Mouse (Mus musculus) bone marrow, adult 2 months (tissue): ENCODE measurements at regions not wholly inside any gene's neighbourhood (a gene's known extent, or its start where the extent isn't known, plus 50 kb on each side); places are given as distances from the start of the nearest gene placed in this dataset.
"Not testable (repeated sequence)": the region's sequence is repeated elsewhere in the genome, so short reads cannot be mapped to it uniquely, and the experiment has no call there.

Experiments used
- H3K27ac ChIP-seq: fragments of 200-500 bp; 2 replicates; pipeline ENCODE4 v1.5.1; 2012; ENCODE audit warnings: low read depth, mild to moderate bottlenecking, control low read depth, inconsistent platforms, low read length; ENCODE audit not compliant: control insufficient read depth, poor library complexity, insufficient read depth
- H3K4me1 ChIP-seq: fragments of 200-500 bp; 2 replicates; pipeline ENCODE4 v1.6.1; 2011; ENCODE audit warnings: low read length; ENCODE audit not compliant: control insufficient read depth, insufficient read depth
- H3K4me3 ChIP-seq: fragments of 200-500 bp; replicated peaks from 2 replicates; pipeline ENCODE3; 2011; ENCODE audit warnings: mild to moderate bottlenecking, low read depth, low read length, control low read depth; ENCODE audit not compliant: control insufficient read depth
- CTCF ChIP-seq: fragments of 200-500 bp; IDR thresholded peaks from 2 replicates; pipeline ENCODE4 v1.5.1; 2011; ENCODE audit warnings: low read length, control low read depth; ENCODE audit not compliant: control insufficient read depth, insufficient read depth
- POLR2A ChIP-seq: fragments of 200-500 bp; IDR thresholded peaks from 2 replicates; pipeline ENCODE4 v1.6.1; 2011; ENCODE audit warnings: low read depth, mild to moderate bottlenecking, control low read depth, low read length, borderline replicate concordance; ENCODE audit not compliant: control insufficient read depth
- WGBS: fragments of 180-500 bp; shearing (Covaris S2); methylation state at CpG from one replicate; pipeline ENCODE4 v1.1.7; 2018; 5-methylcytosine and 5-hydroxymethylcytosine counted together

DNA sequence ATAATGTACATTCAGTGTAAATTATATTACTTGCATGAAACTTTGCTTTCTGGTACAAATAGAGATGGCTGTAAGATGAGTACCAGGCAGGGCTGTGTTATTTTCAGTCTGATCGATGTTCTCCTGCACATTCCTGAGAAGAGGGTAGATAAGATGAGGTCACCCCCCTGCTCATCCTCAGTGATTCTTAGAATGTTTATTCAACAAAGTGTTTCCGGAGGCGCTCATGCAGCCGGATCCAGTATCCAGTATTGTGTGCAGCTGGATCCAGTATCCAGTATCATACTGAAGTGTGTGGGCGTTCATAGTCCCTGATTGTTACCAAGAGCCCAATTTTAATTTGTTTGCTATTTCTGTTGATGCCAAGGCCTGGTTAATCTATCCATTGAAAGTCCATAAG, 413.0 kb upstream of the Auts2 start:
- Histone ChIP-seq H3K27ac (no peak overlapping the region), H3K4me1 (no peaks in the 10 kb centered on the region), H3K4me3 (no peak overlapping the region)
- TF ChIP-seq CTCF, result no peak
- 81% methylated on average over 5 of the region's 5 CpGs for WGBS

DNA sequence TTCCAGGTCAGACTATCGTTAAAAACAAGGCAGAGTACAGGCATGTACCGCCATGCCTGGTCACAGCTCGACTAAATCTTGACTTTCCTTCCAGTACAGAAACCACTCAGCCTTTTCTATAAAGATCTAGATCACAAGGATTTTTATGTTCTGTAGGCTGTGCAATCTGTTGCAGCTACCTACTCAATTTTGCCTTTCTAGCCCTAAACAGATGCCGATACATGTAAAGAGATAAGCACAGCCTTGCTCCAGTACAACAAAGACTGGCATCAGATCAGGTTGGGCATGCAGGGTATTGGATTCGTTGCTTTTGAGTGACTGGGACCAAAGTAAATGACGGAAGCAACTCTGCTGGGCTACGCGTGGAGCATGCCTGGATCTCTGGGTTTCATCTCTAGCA, 411.9 kb upstream of the Auts2 start:
- no peak overlapping the region for H3K27ac ChIP-seq
- TF ChIP-seq CTCF (no peak), POLR2A (no peak)
- no peaks in the 10 kb centered on the region for H3K4me1 ChIP-seq
- WGBS, result 74% methylated on average over 8 of the region's 8 CpGs
- H3K4me3 ChIP-seq, result no peak overlapping the region

DNA sequence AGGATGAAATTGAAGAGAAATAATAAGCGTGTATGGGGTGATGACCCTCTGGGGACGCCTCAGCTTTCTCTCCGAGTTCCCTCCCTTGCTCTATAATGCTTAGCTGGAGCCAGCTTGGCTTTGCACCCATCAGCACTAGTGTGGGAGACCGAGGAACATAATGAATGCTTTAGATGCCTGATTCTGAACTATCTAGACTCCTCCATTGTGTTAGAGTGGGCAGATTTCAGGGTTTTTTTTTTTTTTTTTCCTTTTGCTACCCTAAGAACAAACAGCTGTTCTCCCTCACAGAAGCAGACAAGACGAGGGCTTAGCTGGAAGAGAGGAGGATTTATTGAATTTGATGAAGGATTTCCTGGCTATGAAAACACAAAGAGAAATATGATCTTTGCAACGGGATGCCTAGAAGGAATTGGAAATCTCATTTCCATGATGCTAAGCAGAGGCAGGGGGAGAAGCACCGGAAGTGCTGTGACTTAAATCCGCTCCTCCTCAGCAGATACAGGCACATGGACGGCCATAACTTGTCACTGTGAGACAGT, 390.4 kb upstream of the Auts2 start:
- 65% methylated on average over 9 of the region's 9 CpGs for WGBS
- Histone ChIP-seq H3K4me3 (no peak overlapping the region), H3K4me1 (no peaks in the 10 kb centered on the region), H3K27ac (no peak overlapping the region)
- TF ChIP-seq CTCF (no peak), POLR2A (no peak)

DNA sequence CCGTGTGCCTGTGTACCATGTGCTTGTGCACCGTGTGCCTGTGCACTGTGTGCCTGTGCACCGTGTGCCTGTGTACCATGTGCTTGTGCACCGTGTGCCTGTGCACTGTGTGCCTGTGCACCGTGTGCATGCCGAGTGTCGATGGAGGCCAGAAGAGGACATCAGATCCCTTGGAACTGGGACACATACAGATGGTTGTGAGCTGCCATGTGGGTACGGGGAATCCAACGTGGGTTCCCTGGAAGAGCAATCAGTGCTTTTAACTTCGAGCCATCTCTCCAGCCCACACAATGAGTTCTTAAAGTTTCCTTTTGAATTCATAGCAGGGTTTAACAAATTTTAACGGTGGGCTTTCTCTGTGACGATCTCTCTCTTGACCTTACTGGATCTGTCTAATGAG, 386.8 kb upstream of the Auts2 start:
- not testable (repeated sequence) for H3K4me1 ChIP-seq, H3K27ac ChIP-seq, H3K4me3 ChIP-seq
- 86% methylated on average over 12 of the region's 12 CpGs for WGBS

DNA sequence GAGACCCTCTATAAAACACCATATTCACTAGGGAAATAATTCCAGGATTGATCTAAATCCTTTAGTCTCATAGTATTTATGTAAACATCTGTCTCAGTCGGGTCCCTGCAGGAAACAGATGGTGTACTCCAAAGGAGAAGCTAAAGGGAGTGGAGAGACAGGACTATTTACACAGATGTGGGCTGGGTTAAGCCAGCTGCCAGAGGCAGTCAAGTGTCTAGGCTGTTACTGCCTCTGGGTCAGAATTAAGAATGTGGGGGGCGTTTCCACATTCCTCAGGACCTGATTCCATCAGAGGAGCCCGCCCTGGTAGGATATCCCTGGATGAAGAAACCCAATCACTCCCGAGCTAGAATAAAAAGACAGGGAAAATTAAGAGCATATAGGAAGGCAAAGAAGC, 380.2 kb upstream of the Auts2 start:
- Histone ChIP-seq H3K4me1 (no peaks in the 10 kb centered on the region), H3K4me3 (no peak overlapping the region), H3K27ac (no peak overlapping the region)
- 23% methylated on average over 4 of the region's 4 CpGs for WGBS
- no peak for TF ChIP-seq CTCF
- TF ChIP-seq POLR2A, result no peak

- Histone ChIP-seq H3K4me3 (no peak overlapping the region), H3K4me1 (no peaks in the 10 kb centered on the region), H3K27ac (no peak overlapping the region)
- WGBS, result 64% methylated on average over 2 of the region's 2 CpGs
- TF ChIP-seq POLR2A, result no peak
- TF ChIP-seq CTCF, result no peak
These were observed 365.9 kb upstream of the Auts2 start for GRCm38 (mm10) chr5:132909056-132909455.

- no peak for TF ChIP-seq POLR2A
- no peak for TF ChIP-seq CTCF
- Histone ChIP-seq H3K27ac (no peak overlapping the region), H3K4me1 (no peaks in the 10 kb centered on the region), H3K4me3 (no peak overlapping the region)
- 56% methylated on average over 8 of the region's 8 CpGs for WGBS
These were observed 365.1 kb upstream of the Auts2 start for GRCm38 (mm10) chr5:132908220-132908619.

- H3K4me1 ChIP-seq, result no peaks in the 10 kb centered on the region
- no peak overlapping the region for H3K4me3 ChIP-seq
- no peak for TF ChIP-seq CTCF
- TF ChIP-seq POLR2A, result no peak
- 45% methylated on average over 1 of the region's 1 CpGs for WGBS
- no peak overlapping the region for H3K27ac ChIP-seq
These were observed 349.4 kb upstream of the Auts2 start for GRCm38 (mm10) chr5:132892591-132892990.

DNA sequence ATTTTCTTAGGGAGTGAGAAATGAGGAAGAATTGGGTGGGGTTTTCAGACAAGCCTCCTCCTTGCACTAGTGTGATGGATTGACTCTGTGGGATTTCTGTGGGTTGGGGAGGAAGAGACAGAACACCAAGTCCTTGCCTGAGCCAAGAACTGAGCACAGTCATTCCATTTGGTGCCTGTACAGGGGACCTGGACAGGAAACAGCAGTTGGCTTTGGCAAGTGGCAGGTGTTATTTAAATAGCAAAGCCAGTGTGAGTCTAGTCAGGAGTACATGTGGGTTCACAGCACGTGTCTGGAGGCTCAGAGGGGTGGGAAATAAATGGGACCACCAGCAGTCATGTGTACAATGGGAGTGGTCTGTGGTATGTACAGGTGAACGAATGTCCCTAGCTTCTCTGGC, 341.0 kb upstream of the Auts2 start:
- TF ChIP-seq CTCF (no peak), POLR2A (no peak)
- 23% methylated on average over 2 of the region's 2 CpGs for WGBS
- Histone ChIP-seq H3K27ac (no peak overlapping the region), H3K4me3 (no peak overlapping the region), H3K4me1 (no peaks in the 10 kb centered on the region)
